Mouse (Mus musculus) spleen, adult 12 weeks (tissue): ENCODE data around the gene Il1f5.
A peak's percentile ranks its signal among the peaks of the same experiment; 100 is the strongest.

Experiments
- DNase-seq: peaks from one replicate; pipeline ENCODE4 v3.0.0; 2022; ENCODE audit warnings: low spot score

Il1f5 gene

DNA sequence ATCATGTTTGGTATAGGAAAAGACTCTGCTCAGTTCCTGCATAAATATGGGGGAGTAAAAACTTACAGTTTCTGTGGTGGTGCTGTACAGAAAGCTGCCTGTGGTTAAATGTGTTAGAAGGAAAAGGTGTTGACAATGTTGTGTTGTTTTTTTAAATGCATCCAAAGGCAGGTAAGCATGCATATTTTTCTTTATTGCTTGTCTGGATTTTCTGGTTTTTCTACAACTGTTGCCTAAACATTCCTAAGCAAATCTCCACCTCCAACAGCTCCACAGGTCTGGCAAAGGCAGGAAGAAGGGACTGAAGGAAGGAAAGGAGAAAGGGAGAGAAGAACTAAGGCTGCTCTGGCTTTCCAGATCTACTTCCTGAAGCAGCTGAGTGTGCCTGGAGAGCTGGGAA is at the start of gene Il1f5:
Gene Il1f5 (plus strand): TSS at position 301 of the 400 bp plus-strand sequence.
- no peak for DNase-seq

GRCm38 (mm10) chr2:24227191-24227590 is 49.6 kb upstream of the Il1f5 start:
- DNase-seq: no peak

- no peak for DNase-seq
Measured at GRCm38 (mm10) chr2:24267503-24267902, 9.3 kb upstream of the Il1f5 start.

DNA sequence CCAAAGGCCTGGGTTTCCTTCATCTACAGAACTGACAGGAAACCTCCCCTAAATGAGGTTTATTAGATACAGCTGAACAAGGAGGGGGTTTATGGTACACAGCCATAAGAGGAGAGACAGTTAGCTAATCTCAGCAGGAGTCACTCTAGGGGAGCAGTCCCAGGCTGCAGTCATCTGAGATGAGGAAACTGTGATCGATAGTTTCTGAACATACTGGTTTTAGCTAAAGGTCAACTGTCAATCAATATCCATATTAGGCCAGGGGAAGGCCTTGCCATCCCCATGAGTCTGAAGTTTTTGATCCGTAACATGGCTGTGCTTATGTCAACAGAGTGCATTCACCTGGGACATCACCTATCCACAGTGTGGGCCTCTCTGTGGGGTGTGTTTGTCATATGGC is 3.1 kb upstream of the Il1f5 start:
- no peak for DNase-seq

DNA sequence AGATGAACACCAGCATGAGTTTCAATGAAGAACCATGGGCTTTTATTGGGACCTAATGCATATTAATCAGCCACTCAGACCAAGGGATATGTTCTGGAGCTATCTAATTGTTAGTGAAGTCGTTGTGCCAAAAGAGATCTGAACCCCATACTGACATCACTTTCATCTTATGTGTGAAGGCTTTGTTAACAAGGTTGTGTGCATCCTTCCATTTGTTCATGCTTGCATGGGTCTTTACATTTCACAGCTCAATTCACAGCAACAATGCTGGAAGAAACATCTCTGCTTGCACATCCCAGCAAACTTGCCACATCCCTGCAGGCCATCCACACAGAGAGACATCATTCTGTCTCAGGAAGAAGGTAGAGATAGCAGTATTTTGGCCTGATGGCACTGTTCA is 1.6 kb upstream of the Il1f5 start:
- DNase-seq: no peak

- no peak for DNase-seq
Measured at GRCm38 (mm10) chr2:24290896-24291295, 14.1 kb downstream of the Il1f5 start, which contains the start of gene Il1f10. Il1f10 (plus strand) TSS chr2:24291196.

DNA sequence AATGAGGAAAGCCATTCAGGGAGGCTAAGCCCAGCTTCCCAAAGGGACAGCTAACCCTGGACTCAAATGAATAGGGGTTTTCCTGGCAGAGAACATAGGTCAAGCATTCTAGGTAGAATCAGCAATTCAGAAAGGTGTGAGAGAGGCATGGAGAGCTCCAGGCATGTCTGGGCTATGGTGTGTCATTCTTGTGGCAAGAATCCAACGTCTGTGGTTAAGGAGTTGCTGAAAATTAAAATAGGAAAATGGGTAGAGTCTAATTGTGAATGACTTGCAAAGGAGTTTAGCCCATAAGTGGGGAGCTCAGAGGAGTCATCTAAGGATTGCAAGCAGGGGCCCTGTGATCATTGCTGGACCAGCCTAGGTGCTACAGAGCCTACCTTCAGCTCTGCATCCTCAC is 17.9 kb downstream of the Il1f5 start:
- DNase-seq: no peak

DNA sequence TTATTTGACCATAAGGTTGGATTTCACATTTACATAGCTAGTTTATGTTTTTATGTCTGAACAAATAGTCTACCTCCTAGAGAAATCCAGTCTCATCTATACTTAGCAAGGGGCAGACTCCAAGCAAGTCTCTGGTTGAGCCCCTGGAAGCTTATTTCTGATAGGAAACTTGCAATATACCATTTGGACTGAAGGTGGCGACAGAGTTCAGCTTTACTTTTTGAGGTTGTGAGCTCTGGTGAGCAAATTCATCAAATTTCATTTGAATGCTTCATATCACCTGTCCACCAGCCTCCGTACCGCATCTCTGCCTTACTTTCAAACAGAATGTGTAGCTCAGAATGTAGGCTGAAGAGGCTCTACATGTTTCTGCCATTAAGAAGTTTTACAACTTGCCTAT is 20.1 kb downstream of the Il1f5 start:
- DNase-seq: peak; percentile 9

DNA sequence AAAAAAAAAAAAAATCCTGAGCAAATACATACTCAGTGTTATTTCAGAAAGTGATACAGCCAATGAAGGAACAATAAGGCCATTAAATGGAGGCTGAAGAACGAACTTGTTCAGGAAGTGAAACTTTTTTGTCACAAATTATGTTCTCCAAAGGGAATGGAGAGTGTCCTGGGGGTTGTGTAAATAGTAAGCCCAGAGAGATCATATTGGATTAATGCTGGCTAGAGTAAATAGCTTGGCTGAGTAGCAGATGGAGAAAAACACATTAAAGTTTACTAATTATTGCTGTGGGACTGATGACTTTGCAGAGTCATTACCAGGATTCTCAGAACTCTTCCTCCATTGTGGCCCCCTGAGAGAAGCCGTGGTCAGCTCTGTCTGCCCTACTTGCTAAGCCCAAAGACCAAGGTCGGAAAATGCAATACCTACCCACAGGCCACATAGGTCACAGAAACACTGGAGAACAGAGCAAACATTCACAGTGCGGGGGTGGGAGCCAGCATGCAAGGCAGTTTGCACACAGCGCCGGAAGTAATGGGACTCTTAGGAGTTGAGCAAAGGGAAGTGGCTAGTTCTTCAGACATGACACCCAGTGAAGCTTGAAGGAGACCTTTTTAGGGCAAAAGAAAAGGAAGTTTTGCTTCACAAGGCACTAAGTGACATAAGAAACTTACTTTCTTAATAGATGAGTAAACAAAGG is 34.7 kb downstream of the Il1f5 start:
- DNase-seq: peak; percentile 15

DNA sequence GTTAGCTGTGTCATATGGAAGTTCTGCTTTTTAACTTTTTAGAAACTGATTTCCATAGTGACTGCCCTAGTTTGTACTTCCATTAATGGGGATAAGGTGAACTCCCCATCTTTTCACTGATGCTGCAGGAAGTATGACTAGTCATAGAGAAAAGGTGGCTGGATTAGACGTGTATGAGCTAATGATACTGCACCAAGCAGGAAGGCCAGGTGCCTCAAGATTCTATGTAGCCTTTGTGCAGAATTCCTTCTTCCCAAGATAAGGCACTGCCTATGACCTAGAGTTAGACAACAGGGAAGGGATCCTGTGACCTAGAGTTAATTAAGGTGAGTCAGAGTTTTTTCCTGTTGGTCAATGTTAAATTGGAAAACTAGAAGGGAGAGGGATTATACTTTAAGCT is 40.2 kb downstream of the Il1f5 start:
- no peak for DNase-seq

- DNase-seq: no peak
Measured at GRCm38 (mm10) chr2:24317919-24318598, 41.3 kb downstream of the Il1f5 start.
